Mouse (Mus musculus): Measurements from ENCODE around the gene Ftl1. TPM values are rescaled to one million over a fixed set of nuclear protein-coding genes. Genes with fewer than 3 reads are reported as not detected.

The Ftl1 gene
- total and polyA plus RNA-seq, 3 experiments = 213 to 903 (median 308) TPM

- no peaks in the 10 kb centered on the region for H3K36me3 ChIP-seq (ENCODE audit: control insufficient read depth, insufficient read depth, low read length)
- intact Hi-C loops (cut with DNase I) = no loop called here
- H3K9ac ChIP-seq (ENCODE audit: low read depth, low read length) = peak within 1 kb of the TSS; percentile 36
- TF ChIP-seq EP300 (IDR thresholded peaks at IDR 0.05; ENCODE audit: insufficient read depth, low read depth, low read length) (no peak), POLR2A (IDR thresholded peaks at IDR 0.05; ENCODE audit: insufficient read depth, low read depth, low read length) (no peak), CTCF (IDR thresholded peaks at IDR 0.05) (no peak)
- no peaks in the 10 kb centered on the region for H3K79me2 ChIP-seq (replicated peaks; ENCODE audit: control insufficient read depth, insufficient read depth, low read length)
- H3K4me3 ChIP-seq = peak within 1 kb of the TSS; percentile 45
- WGBS = 3% methylated on average over 37 of the region's 45 CpGs
- DNase-seq = peak; percentile 33 to 51
- no peaks in the 10 kb centered on the region for H3K4me1 ChIP-seq (ENCODE audit: control insufficient read depth, insufficient read depth, low read length)
- H3K27ac ChIP-seq = no peak within 1 kb of the TSS
- peaks cover 6% of the 10 kb centered on the region for H3K27me3 ChIP-seq (ENCODE audit: control insufficient read depth, insufficient read depth, low read length)
These were observed 46.4 kb downstream of the Ftl1 start, which contains the start of gene Ntf5 for GRCm38 (mm10) chr7:45413113-45413863. Gene Ntf5, plus strand, starts transcription at chr7:45413695.

- Histone ChIP-seq H3K27me3 (ENCODE audit: control insufficient read depth, insufficient read depth, low read length) (peaks cover 6% of the 10 kb centered on the region), H3K79me2 (replicated peaks; ENCODE audit: control insufficient read depth, insufficient read depth, low read length) (no peaks in the 10 kb centered on the region), H3K4me1 (ENCODE audit: control insufficient read depth, insufficient read depth, low read length) (no peaks in the 10 kb centered on the region), H3K4me3 (no peak overlapping the region), H3K36me3 (ENCODE audit: control insufficient read depth, insufficient read depth, low read length) (no peaks in the 10 kb centered on the region), H3K9ac (ENCODE audit: low read depth, low read length) (no peak overlapping the region), H3K27ac (no peak overlapping the region)
- DNase-seq = no peak
- TF ChIP-seq POLR2A (IDR thresholded peaks at IDR 0.05; ENCODE audit: insufficient read depth, low read depth, low read length) = no peak
- no peak for TF ChIP-seq CTCF (IDR thresholded peaks at IDR 0.05)
- TF ChIP-seq EP300 (IDR thresholded peaks at IDR 0.05; ENCODE audit: insufficient read depth, low read depth, low read length) = no peak
- intact Hi-C loops (cut with DNase I) = no loop called here
- WGBS = 35% methylated on average over 2 of the region's 2 CpGs
These were observed 47.3 kb downstream of the Ftl1 start for GRCm38 (mm10) chr7:45412421-45412820.

- no peak overlapping the region for H3K27ac ChIP-seq
- no peaks in the 10 kb centered on the region for H3K79me2 ChIP-seq (replicated peaks; ENCODE audit: control insufficient read depth, insufficient read depth, low read length)
- 83% methylated on average over 8 of the region's 8 CpGs for WGBS
- H3K4me3 ChIP-seq = no peak overlapping the region
- no peaks in the 10 kb centered on the region for H3K36me3 ChIP-seq (ENCODE audit: control insufficient read depth, insufficient read depth, low read length)
- intact Hi-C loops (cut with DNase I) = no loop called here
- peaks cover 5% of the 10 kb centered on the region for H3K27me3 ChIP-seq (ENCODE audit: control insufficient read depth, insufficient read depth, low read length)
- no peak for DNase-seq
- no peak overlapping the region for H3K9ac ChIP-seq (ENCODE audit: low read depth, low read length)
- H3K4me1 ChIP-seq (ENCODE audit: control insufficient read depth, insufficient read depth, low read length) = 0 out of 2 replicates have a peak, but pooled peaks cover 3% of the 10 kb centered on the region
- no peak for TF ChIP-seq EP300 (IDR thresholded peaks at IDR 0.05; ENCODE audit: insufficient read depth, low read depth, low read length)
- TF ChIP-seq POLR2A (IDR thresholded peaks at IDR 0.05; ENCODE audit: insufficient read depth, low read depth, low read length) = no peak
- TF ChIP-seq CTCF (IDR thresholded peaks at IDR 0.05) = no peak
These were observed 50.1 kb downstream of the Ftl1 start for GRCm38 (mm10) chr7:45409497-45410163.

GRCm38 (mm10) chr7:45408949-45409348, 50.7 kb downstream of the Ftl1 start:
- DNase-seq = no peak
- WGBS = 90% methylated on average over 17 of the region's 17 CpGs
- 0 out of 2 replicates have a peak, but pooled peaks cover 3% of the 10 kb centered on the region for H3K4me1 ChIP-seq (ENCODE audit: control insufficient read depth, insufficient read depth, low read length)
- no peaks in the 10 kb centered on the region for H3K36me3 ChIP-seq (ENCODE audit: control insufficient read depth, insufficient read depth, low read length)
- intact Hi-C loops (cut with DNase I) = no loop called here
- H3K27ac ChIP-seq = no peak overlapping the region
- TF ChIP-seq POLR2A (IDR thresholded peaks at IDR 0.05; ENCODE audit: insufficient read depth, low read depth, low read length) (no peak), CTCF (IDR thresholded peaks at IDR 0.05) (no peak), EP300 (IDR thresholded peaks at IDR 0.05; ENCODE audit: insufficient read depth, low read depth, low read length) (no peak)
- peaks cover 2% of the 10 kb centered on the region for H3K27me3 ChIP-seq (ENCODE audit: control insufficient read depth, insufficient read depth, low read length)
- H3K79me2 ChIP-seq (replicated peaks; ENCODE audit: control insufficient read depth, insufficient read depth, low read length) = no peaks in the 10 kb centered on the region
- no peak overlapping the region for H3K4me3 ChIP-seq
- H3K9ac ChIP-seq (ENCODE audit: low read depth, low read length) = no peak overlapping the region

- 75% methylated on average over 7 of the region's 7 CpGs for WGBS
- Histone ChIP-seq H3K4me3 (no peak overlapping the region), H3K79me2 (replicated peaks; ENCODE audit: control insufficient read depth, insufficient read depth, low read length) (no peaks in the 10 kb centered on the region), H3K9ac (ENCODE audit: low read depth, low read length) (no peak overlapping the region), H3K36me3 (ENCODE audit: control insufficient read depth, insufficient read depth, low read length) (no peaks in the 10 kb centered on the region), H3K27me3 (ENCODE audit: control insufficient read depth, insufficient read depth, low read length) (no peaks in the 10 kb centered on the region), H3K27ac (no peak overlapping the region), H3K4me1 (ENCODE audit: control insufficient read depth, insufficient read depth, low read length) (0 out of 2 replicates have a peak, but pooled peaks cover 3% of the 10 kb centered on the region)
- DNase-seq = no peak
- intact Hi-C loops (cut with DNase I) = no loop called here
- TF ChIP-seq POLR2A (IDR thresholded peaks at IDR 0.05; ENCODE audit: insufficient read depth, low read depth, low read length) (no peak), EP300 (IDR thresholded peaks at IDR 0.05; ENCODE audit: insufficient read depth, low read depth, low read length) (no peak), CTCF (IDR thresholded peaks at IDR 0.05) (no peak)
These were observed 51.3 kb downstream of the Ftl1 start for GRCm38 (mm10) chr7:45408351-45408750.

Small RNA genes lying within 50 kb of the gene (microRNA-seq; reads per million reads assigned to microRNA genes)
- 0 reads per million in 2 experiments for gene Gm22133

Other genes starting within 250 kb of the Ftl1 start
Only the 30 nearest of the 34 such genes appear.
- gene Cd37, start 220.8 kb downstream of the Ftl1 start, total RNA-seq (2021) = 1 to 10 TPM; 3.1 to 4.3 TPM
- gene Cd37, start 220.8 kb downstream of the Ftl1 start, polyA plus RNA-seq (2012; rRNA removed) = 10.0 and 21.2 TPM in 2 replicates
- gene Slc6a16, start 218.8 kb downstream of the Ftl1 start, total RNA-seq (2021) = not detected
- 0.15 TPM in 1 of 2 replicates, not detected in the other for gene Slc6a16, start 218.8 kb downstream of the Ftl1 start, polyA plus RNA-seq (2012; rRNA removed)
- gene Slc6a21, start 182.4 kb downstream of the Ftl1 start, total RNA-seq (2021) = not detected
- gene Slc6a21, start 182.4 kb downstream of the Ftl1 start, polyA plus RNA-seq (2012; rRNA removed) = 0.38 and 0.55 TPM in 2 replicates
- gene Trpm4, start 126.1 kb downstream of the Ftl1 start, total RNA-seq (2021) = 10 to 100 TPM; 21.0 to 21.4 TPM
- gene Trpm4, start 126.1 kb downstream of the Ftl1 start, polyA plus RNA-seq (2012; rRNA removed) = 38.7 and 40.9 TPM in 2 replicates
- gene Hrc, start 124.6 kb downstream of the Ftl1 start, total RNA-seq (2021) = 1,000 to 10,000 TPM in 1 of 2 experiments, 100 to 1,000 TPM in 1; 863 to 1,007 TPM
- 383 and 578 TPM in 2 replicates for gene Hrc, start 124.6 kb downstream of the Ftl1 start, polyA plus RNA-seq (2012; rRNA removed)
- under 1 TPM; 0.11 to 0.26 TPM for gene Ppfia3, start 92.9 kb downstream of the Ftl1 start, total RNA-seq (2021)
- gene Ppfia3, start 92.9 kb downstream of the Ftl1 start, polyA plus RNA-seq (2012; rRNA removed) = 0.09 and 0.14 TPM in 2 replicates
- 1 to 10 TPM; 1.0 to 1.6 TPM for gene Lin7b, start 89.3 kb downstream of the Ftl1 start, total RNA-seq (2021)
- gene Lin7b, start 89.3 kb downstream of the Ftl1 start, polyA plus RNA-seq (2012; rRNA removed) = 2.3 and 3.4 TPM in 2 replicates
- gene Snrnp70, start 64.1 kb downstream of the Ftl1 start, total RNA-seq (2021) = 10 to 100 TPM; 85.0 to 99.5 TPM
- 117 and 151 TPM in 2 replicates for gene Snrnp70, start 64.1 kb downstream of the Ftl1 start, polyA plus RNA-seq (2012; rRNA removed)
- 1 to 10 TPM; 5.9 to 6.0 TPM for gene Kcna7, start 54.2 kb downstream of the Ftl1 start, total RNA-seq (2021)
- 6.7 and 7.6 TPM in 2 replicates for gene Kcna7, start 54.2 kb downstream of the Ftl1 start, polyA plus RNA-seq (2012; rRNA removed)
- gene Ntf5, start 46.2 kb downstream of the Ftl1 start, total RNA-seq (2021) = under 1 TPM; 0.11 to 0.50 TPM
- gene Ntf5, start 46.2 kb downstream of the Ftl1 start, polyA plus RNA-seq (2012; rRNA removed) = 0.32 and 0.43 TPM in 2 replicates
- not detected for gene Lhb, start 39.1 kb downstream of the Ftl1 start, total RNA-seq (2021)
- gene Lhb, start 39.1 kb downstream of the Ftl1 start, polyA plus RNA-seq (2012; rRNA removed) = 0.84 TPM in 1 of 2 replicates, not detected in the other
- 100 to 1,000 TPM in 1 of 2 experiments, 10 to 100 TPM in 1; 96.9 to 115 TPM for gene Gys1, start 25.0 kb downstream of the Ftl1 start, total RNA-seq (2021)
- gene Gys1, start 25.0 kb downstream of the Ftl1 start, polyA plus RNA-seq (2012; rRNA removed) = 111 and 135 TPM in 2 replicates
- gene Ruvbl2, start 21.8 kb downstream of the Ftl1 start, total RNA-seq (2021) = 10 to 100 TPM; 26.5 to 26.9 TPM
- 32.7 and 33.5 TPM in 2 replicates for gene Ruvbl2, start 21.8 kb downstream of the Ftl1 start, polyA plus RNA-seq (2012; rRNA removed)
- gene Bax, start 7.0 kb upstream of the Ftl1 start, total RNA-seq (2021) = 10 to 100 TPM; 21.9 to 25.9 TPM
- gene Bax, start 7.0 kb upstream of the Ftl1 start, polyA plus RNA-seq (2012; rRNA removed) = 46.6 and 47.2 TPM in 2 replicates
- not detected for gene Tulp2, start 22.0 kb upstream of the Ftl1 start, total RNA-seq (2021)
- gene Tulp2, start 22.0 kb upstream of the Ftl1 start, polyA plus RNA-seq (2012; rRNA removed) = 0.20 and 0.27 TPM in 2 replicates
- gene Gm45808, start 26.9 kb upstream of the Ftl1 start, total RNA-seq (2021) = 1 to 10 TPM; 4.8 to 8.1 TPM
- gene Gm45808, start 26.9 kb upstream of the Ftl1 start, polyA plus RNA-seq (2012; rRNA removed) = 1.6 and 2.5 TPM in 2 replicates
- 1 to 10 TPM; 8.2 to 8.9 TPM for gene Dhdh, start 28.9 kb upstream of the Ftl1 start, total RNA-seq (2021)
- 6.4 and 10.1 TPM in 2 replicates for gene Dhdh, start 28.9 kb upstream of the Ftl1 start, polyA plus RNA-seq (2012; rRNA removed)
- gene Nucb1, start 50.5 kb upstream of the Ftl1 start, total RNA-seq (2021) = 100 to 1,000 TPM; 132 to 152 TPM
- gene Nucb1, start 50.5 kb upstream of the Ftl1 start, polyA plus RNA-seq (2012; rRNA removed) = 158 and 177 TPM in 2 replicates
- gene Ppp1r15a, start 66.4 kb upstream of the Ftl1 start, total RNA-seq (2021) = 10 to 100 TPM; 27.3 to 29.6 TPM
- 20.9 and 36.0 TPM in 2 replicates for gene Ppp1r15a, start 66.4 kb upstream of the Ftl1 start, polyA plus RNA-seq (2012; rRNA removed)
- gene Plekha4, start 66.4 kb upstream of the Ftl1 start, total RNA-seq (2021) = 1 to 10 TPM; 2.9 to 3.2 TPM
- 6.7 and 7.2 TPM in 2 replicates for gene Plekha4, start 66.4 kb upstream of the Ftl1 start, polyA plus RNA-seq (2012; rRNA removed)
- gene Hsd17b14, start 95.0 kb upstream of the Ftl1 start, total RNA-seq (2021) = under 1 TPM in 1 of 2 experiments, not detected in 1; 0.76 TPM
- gene Hsd17b14, start 95.0 kb upstream of the Ftl1 start, polyA plus RNA-seq (2012; rRNA removed) = 0.45 and 0.47 TPM in 2 replicates
- 100 to 1,000 TPM; 219 to 306 TPM for gene Bcat2, start 110.3 kb upstream of the Ftl1 start, total RNA-seq (2021)
- gene Bcat2, start 110.3 kb upstream of the Ftl1 start, polyA plus RNA-seq (2012; rRNA removed) = 142 and 198 TPM in 2 replicates
- gene Fgf21, start 155.6 kb upstream of the Ftl1 start, total RNA-seq (2021) = not detected
- not detected in 2 replicates for gene Fgf21, start 155.6 kb upstream of the Ftl1 start, polyA plus RNA-seq (2012; rRNA removed)
- gene Fut1, start 157.4 kb upstream of the Ftl1 start, total RNA-seq (2021) = not detected
- gene Fut1, start 157.4 kb upstream of the Ftl1 start, polyA plus RNA-seq (2012; rRNA removed) = 0.25 TPM in 1 of 2 replicates, not detected in the other
- under 1 TPM; 0.26 to 0.27 TPM for gene Izumo1, start 161.9 kb upstream of the Ftl1 start, total RNA-seq (2021)
- gene Izumo1, start 161.9 kb upstream of the Ftl1 start, polyA plus RNA-seq (2012; rRNA removed) = 0.29 and 0.70 TPM in 2 replicates
- gene Rasip1, start 167.6 kb upstream of the Ftl1 start, total RNA-seq (2021) = 10 to 100 TPM; 25.0 to 25.5 TPM
- 30.5 and 30.9 TPM in 2 replicates for gene Rasip1, start 167.6 kb upstream of the Ftl1 start, polyA plus RNA-seq (2012; rRNA removed)
- gene Mamstr, start 180.1 kb upstream of the Ftl1 start, total RNA-seq (2021) = 1 to 10 TPM; 3.8 to 4.0 TPM
- 11.3 and 12.0 TPM in 2 replicates for gene Mamstr, start 180.1 kb upstream of the Ftl1 start, polyA plus RNA-seq (2012; rRNA removed)
- gene Fut2, start 206.5 kb upstream of the Ftl1 start, total RNA-seq (2021) = under 1 TPM; 0.50 to 0.60 TPM
- 1.1 and 1.9 TPM in 2 replicates for gene Fut2, start 206.5 kb upstream of the Ftl1 start, polyA plus RNA-seq (2012; rRNA removed)
- under 1 TPM; 0.18 to 0.26 TPM for gene Ntn5, start 224.1 kb upstream of the Ftl1 start, total RNA-seq (2021)
- gene Ntn5, start 224.1 kb upstream of the Ftl1 start, polyA plus RNA-seq (2012; rRNA removed) = 0.47 TPM in 1 of 2 replicates, not detected in the other
- under 1 TPM; 0.16 to 0.25 TPM for gene Sec1, start 234.5 kb upstream of the Ftl1 start, total RNA-seq (2021)
- gene Sec1, start 234.5 kb upstream of the Ftl1 start, polyA plus RNA-seq (2012; rRNA removed) = 0.16 and 0.41 TPM in 2 replicates